Mouse (Mus musculus): Measurements from ENCODE around the gene Safb. TPM values are rescaled to one million over a fixed set of nuclear protein-coding genes. Genes with fewer than 3 reads are reported as not detected.

The Safb gene
- 100 to 1,000 TPM; 148 to 163 TPM for total RNA-seq (2021)

DNA sequence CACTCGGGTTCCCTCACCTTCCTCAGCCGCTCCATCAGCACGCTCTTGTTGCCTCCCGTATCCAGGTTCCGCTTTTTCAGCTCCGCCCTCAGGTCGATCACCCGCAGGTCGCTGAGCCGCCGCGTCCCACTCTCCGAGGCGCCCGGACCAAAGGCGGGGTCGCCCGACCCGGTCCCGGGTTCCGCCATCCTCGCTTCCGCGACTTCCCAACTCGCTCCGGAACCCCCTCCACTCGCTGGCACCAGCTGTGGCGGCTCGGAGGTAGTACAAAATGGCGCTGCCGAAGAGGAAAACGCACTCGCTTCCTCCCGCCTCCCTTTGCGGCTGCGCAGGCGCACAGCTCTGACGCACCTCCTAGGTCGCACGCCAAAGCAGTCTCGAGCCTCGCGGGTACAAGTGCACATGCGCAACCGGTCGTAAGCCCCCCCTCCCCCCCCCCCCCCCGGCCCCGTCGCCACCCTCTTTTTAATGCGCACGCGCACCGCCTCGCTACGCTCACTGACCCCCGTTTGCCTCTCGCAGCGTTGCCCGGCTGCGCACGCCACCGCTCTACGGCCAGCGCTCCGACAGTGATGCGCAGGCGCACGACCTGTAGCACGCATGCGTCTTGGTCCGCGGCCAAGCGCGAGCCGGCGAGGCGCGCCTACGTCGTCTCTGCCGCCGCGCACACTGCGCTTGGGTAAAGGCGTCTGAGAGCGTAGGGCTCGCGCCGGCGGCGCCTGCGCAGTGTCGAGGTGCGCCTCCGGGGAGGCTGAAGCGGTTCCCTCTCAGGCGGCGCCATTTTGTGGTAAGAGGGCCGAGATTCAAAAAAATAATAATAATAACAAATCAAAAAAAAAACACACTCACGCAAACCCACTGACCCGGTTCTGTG lies at the start of gene Safb, which contains the start of gene Safb2:
TSS of gene Safb (plus strand) at position 569 of the 874 bp plus-strand sequence.
TSS of gene Safb2 (minus strand) at position 329 of the 874 bp plus-strand sequence.
- DNase-seq (ENCODE audit: extremely low spot score in 1 of 2, low spot score in 1 of 2) = peak; percentile 98

DNA sequence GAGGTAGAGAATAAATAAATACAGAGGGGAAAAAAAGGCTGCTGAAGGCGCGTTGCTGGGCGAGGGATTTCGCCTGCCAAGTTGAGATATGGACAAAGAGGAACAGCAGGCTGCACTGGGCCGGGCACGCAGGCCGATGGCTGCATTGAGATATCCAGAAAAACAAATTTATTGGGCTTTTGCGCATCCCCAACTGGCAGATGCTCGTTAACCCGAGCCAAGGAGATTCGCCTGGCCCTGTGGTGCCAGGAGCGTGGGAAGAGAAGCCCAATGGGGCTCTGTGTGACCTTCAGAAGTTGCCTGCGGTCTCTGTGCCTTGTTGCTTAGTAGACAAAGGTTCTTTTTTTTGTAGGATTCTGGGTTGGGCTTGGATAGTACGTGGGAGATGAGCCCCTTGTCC lies 48.4 kb upstream of the Safb start:
- DNase-seq (ENCODE audit: extremely low spot score in 1 of 2, low spot score in 1 of 2) = peak in 1 of 2 experiments; percentile 33

DNA sequence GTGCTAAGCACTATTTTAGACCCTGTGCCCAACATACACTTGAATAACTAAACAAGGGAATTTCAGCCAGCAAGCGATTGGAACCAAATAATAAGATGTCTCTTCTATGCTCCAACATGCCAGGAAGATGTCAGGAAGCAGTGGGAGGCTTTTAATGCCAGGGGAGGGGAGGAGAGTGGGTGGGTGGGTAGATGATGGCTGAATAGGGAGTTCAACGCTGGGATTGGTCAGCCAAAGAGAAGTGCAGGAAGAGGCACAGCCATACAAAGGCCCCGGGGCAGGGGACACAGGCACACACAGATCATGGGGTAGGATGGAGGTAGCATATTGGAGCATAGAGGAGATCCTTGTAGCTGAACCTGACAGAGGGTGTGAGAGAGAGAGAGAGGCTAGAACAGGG lies 47.8 kb upstream of the Safb start:
- DNase-seq (ENCODE audit: extremely low spot score in 1 of 2, low spot score in 1 of 2) = no peak

DNA sequence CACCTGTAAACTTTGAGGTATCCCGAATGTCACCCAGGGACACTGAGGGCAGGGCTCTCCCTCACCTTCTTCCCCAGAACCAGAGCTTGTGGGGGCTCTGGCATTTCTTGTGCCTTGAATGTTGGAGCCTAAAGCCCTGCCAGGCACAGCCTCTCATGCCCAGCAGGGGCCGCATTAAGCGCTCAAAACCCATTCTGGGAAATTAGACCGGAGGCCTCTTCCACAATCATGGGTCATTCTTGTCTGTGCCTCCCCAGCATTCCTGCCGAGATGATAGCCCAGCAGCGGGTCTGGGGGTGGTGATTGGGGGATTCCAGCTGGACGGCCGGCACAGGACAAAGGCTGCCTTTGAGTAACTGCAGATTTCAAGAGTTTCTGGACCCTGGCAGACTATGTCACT lies 46.7 kb upstream of the Safb start:
- DNase-seq (ENCODE audit: extremely low spot score in 1 of 2, low spot score in 1 of 2) = peak; percentile 11 to 39

DNA sequence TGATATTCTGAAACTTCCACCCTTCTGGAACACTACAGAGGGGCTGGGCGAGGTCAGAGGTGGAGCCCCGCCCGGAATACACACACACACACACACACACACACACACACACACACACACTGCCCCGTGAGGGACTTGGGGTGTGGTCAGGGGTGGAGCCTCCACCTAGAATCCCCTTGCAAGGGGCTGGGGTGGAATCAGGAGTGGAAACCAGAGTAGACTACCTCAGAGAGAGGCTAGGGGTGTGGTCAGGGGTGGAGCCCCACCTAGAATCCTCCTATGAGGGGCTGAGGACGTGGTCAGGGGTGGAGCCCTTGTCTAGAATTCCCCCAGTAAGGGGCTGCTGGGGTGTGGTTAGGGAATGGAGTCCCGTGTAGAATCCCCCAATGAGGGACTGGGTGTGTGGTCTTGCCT lies 44.1 kb upstream of the Safb start:
- peak in 1 of 2 experiments; percentile 5 for DNase-seq (ENCODE audit: extremely low spot score in 1 of 2, low spot score in 1 of 2)

DNA sequence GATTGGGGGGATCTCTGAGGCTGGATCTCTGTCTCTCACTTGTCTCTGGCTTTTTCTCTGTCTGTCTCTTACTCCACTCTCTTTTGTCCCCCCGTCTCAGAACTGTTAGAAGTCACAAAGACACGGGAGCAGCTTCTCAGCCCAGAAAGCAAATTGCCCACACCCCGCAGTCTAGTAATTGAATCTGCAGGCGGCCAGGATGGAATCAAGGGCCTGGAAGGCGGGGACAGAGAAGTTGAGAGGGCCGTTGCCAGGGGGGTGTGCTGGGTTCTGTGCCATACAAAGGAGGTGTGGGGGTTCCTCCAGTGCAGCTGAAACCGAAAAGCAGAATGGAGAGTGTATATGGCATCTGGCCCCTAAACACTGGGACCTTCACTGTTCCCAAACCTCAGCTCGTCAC lies 41.9 kb upstream of the Safb start:
- peak; percentile 2 to 8 for DNase-seq (ENCODE audit: extremely low spot score in 1 of 2, low spot score in 1 of 2)

DNA sequence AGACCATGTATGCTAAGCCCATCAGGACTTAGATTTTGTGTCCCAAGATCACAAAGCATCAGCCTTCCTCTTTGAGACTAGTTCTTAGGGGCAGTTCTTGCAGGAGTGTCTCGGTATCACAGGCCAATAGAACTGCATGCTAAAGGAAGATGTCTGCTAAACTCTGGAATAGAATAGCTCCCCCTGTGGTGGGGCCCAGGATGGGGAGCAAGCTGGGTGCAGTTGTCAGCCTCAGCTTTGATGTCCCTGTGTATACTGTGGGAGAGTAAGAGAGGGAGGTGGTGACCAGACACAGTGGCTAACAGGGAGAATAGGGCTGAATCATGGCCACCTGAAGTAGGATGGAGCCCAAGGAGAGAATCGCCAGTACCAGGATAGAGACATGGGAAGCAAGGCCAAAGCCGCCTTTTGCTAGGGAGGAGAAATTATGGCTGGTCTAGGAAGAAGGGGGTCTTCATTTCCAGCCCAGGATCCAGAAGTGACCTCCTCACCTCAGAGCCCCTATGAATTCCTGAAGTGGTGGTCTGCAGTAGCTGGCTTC lies 40.9 kb upstream of the Safb start:
- peak; percentile 2 to 5 for DNase-seq (ENCODE audit: extremely low spot score in 1 of 2, low spot score in 1 of 2)

DNA sequence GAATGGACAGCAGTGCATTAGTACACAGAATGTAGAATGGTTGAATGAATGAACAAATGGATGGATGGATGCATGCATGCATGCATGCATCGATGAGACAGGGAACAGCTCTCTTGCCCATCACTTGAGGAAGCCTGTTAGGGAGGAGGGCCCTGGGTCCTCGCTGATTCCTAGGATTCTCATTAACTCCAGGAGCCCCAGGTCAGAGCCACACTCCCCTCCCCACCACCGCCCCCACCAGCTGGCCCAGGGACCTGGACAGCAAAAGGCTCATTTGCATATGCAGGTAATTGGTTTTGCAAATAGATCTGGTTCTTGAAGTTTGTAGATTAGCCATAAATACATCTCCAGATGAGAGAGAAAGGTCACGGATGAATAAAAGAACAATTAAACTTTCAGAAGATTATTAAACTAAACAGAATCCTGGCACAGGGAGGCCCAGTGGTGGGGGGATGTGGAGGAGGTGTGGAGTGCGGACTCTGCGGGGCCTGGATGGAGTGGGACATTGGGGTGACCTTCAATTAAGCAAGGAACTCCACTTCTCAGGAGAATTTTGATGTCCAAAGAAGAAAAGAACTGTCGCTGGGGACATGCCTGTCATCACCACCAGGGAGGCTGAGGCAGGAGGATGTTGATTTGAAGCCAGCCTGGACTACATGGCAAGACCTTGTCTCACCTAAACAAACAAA lies 39.8 kb upstream of the Safb start:
- DNase-seq (ENCODE audit: extremely low spot score in 1 of 2, low spot score in 1 of 2) = no peak

DNA sequence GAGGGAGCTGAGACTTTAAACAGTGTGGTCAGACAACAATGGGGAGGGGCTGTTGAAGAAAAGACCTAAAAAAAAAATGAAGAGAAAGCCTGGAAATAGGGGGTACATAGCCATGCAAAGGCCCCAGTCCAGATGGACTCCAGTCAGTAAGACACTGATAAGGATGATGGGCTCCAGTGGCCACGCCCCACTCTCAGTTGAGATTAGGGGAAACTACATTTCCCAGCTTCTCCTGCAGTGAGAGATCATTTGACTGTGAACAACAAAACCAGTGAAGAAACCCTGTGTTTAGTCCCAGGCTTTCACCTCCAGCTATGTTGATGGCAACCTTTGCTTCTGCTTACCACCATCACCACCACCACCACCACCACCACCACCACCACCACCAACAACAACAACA lies 38.7 kb upstream of the Safb start:
- DNase-seq (ENCODE audit: extremely low spot score in 1 of 2, low spot score in 1 of 2) = no peak

DNA sequence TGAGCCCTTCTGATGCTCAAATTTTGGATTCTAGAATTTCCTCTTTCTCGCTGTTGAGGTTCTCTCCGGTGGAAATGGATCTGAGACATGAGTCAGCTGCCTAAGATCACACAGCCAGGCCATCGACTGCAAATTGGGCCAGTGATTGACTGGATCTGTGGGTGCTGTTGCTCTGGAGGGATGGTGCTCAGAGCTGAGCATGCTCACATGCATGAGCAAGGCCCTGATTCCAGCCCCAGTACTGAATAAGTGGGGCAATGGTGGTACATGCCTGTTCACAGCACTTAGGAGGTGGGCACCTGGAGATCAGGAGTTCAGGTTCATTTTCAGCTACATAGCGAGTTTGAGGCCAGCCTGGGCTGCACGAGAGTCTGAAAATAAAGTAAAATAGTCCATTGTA lies 38.0 kb upstream of the Safb start:
- peak; percentile 2 to 6 for DNase-seq (ENCODE audit: extremely low spot score in 1 of 2, low spot score in 1 of 2)

DNA sequence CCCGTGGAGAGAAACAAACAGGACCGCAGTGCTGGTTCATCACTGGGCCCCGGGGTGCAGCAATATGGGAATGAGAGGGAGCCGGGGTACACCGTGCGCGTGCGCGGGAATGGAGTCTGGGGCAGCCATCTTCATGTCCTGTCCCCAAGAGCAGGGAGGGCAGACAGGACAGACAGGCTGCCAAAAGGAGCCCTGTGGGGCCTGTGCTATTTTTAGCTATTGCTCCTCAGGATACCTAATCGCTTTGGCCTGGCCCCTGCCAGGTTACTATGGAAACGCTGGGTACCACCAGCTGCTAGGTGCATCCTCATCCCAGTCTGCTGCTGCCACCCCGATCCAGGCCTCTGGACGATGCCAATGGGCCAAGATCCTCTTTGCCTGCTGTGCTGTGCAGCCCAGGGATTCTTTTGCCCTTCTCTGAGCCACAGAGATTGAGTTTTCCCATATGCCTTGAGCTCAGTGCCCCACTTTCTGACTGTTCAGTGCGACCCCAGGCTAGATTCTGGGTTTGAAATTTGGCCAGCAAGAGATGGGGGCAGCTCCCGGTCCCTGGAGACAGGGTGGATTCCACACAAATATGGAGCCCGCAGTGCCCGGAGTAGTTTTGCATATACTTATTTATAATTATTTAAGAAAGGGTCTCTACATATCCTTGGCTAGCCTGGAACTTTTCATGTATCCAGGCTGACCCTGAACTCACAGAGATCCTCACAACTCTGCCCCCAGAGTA lies 37.3 kb upstream of the Safb start:
- DNase-seq (ENCODE audit: extremely low spot score in 1 of 2, low spot score in 1 of 2) = peak; percentile 10 to 12

DNA sequence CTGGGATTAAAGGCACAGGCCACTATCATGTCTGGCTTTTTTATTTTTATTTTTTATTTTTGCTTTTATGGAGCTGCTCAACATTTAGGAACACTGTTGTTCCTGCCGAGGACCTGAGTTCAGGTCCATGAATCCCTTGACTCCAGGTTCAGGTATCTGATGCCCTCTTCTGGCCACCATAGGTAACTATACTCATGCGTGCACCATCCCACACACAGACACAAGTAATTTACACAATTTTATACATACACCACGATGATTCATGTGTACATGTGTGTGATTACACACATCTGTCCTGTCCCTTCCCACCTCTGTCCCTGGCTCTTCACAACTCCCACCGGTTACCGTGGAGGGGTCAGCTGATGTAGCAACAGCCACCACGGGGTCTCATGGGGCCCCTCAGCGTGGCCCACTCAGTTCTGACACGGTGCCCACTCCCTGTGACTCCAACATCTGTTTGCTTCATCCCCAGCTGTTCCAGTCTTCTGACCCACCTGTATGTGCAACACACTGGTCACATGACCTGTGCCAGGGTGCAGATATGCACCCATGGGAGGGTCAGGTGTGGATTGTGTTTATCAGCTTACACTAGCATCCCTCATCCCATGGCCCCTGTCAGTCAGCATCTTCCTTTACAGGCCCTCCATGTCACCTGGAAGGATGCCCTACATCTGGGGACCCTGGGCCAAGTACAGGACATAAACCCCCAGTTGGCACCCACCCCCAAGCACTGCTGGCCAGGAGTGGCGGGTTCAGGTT lies 36.6 kb upstream of the Safb start:
- peak; percentile 3 to 4 for DNase-seq (ENCODE audit: extremely low spot score in 1 of 2, low spot score in 1 of 2)

DNA sequence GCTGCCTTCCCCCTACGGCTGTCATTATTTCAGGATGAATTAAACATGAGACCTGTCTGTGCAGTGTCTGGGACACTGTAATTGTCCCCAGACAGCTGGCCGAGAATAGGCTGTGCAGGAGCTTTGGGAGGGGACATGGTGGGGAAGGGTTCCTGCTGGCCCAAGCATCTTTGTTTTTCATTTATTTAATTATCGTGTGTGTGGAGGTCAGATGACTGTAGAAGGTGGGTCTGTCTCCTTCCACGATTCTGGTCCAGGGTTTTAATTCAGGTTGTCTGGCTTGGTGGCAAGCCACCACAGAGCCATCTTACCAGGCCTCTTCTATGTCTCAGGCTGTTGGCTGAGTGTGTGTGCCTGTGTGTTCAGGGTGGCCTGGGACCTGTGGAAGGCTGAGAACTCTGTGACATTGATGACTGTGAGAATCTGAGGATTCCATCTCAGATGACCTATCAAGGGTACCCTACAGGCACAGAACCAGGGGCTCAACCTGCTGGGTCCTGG lies 36.0 kb upstream of the Safb start:
- no peak for DNase-seq (ENCODE audit: extremely low spot score in 1 of 2, low spot score in 1 of 2)

DNA sequence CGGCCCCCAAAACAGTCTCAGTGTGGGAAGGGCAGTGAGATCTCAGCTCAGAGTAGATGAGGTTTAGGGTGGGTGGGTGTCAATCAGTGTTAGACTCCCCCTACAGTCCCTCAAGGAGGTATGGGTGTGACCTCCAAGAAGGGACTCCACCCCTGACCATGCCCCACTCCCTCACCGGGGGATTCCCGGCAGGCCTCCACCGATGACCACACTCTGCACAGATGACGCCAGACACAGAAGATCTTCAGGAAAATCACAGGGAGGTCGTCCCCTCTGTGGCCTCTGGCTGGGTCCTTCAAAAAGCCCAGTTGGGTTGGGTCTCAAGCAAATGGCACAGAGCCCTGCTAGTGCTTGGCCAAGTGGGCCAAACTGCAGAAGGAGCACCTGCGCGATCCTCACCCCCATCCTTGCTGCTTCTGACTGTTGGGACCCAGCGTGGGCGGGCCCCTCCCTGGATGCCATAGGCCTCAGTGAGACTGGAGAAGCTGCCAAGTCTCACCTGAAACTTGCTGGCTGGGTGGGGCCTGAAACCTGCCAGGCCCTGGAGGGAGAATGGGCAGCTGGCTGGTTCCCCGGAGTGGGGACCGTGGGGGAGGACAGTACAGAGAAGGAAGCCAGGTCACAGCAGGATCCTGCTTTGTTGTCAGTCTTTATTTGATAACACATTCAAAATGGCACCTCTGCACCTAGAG lies 33.7 kb upstream of the Safb start:
- peak in 1 of 2 experiments; percentile 4 for DNase-seq (ENCODE audit: extremely low spot score in 1 of 2, low spot score in 1 of 2)

DNA sequence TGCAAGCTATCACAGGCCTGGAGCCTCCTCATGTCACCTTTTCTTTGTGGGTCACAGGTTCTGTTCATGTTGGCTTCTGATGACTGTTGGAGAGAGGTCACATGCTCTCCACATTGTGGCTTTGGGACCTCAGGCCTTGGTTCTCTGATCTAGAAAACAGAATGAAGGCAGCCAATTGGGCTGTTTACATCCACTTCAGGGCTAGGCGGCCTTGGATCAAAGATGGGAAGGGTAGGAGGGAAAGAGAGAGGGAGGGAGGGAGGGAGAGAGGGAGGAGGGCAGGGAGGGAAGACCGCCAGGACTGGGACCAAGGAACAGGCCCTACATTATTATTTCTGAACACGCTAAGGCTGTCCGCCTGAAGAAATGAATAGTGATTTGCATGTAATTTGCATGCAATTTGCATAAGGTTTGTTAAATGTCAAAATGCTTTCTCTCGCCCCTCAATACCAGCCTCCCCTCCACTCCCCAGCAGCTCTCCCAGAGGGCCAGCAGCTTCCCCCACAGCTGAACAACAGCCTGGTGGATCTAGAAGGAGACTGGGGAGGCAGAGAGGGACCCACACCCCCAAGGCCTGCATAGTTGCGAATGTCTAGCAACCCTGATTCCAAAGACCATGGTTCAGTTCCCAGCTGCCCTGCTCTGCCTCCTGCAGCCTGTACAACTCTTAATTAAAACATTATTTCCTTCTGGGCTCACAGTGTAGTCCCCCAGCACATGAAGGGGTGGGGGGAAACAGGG lies 32.6 kb upstream of the Safb start:
- peak in 1 of 2 experiments; percentile 18 for DNase-seq (ENCODE audit: extremely low spot score in 1 of 2, low spot score in 1 of 2)

DNA sequence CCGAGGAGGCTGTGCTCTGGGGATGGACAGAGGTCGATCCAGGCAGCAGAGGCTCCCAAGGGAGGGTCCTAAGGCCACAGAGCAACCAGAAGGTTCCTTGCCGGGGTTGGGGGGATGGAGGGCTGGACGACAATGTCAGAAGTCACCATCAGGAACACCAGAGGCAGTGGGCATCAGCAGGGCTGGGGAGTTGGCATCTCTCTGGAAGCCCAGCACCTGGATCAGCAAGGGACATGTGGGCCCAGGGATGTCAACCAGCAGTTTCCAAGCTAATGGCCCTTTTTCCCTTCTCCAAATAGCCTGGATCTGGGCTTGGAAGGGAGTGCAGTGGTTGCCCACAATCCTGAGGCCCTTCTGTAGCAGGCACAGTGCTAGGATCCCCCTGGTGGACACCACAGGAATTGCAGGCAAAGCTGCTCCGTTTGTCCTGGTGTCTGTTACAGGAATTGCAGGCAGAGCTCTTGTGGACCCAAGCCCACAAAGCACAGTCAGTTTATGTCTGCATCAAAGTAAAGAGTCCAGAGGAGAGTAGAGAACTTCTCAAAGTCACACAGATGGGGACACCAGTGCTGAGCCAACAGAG lies 31.8 kb upstream of the Safb start:
- peak; percentile 83 to 85 for DNase-seq (ENCODE audit: extremely low spot score in 1 of 2, low spot score in 1 of 2)

DNA sequence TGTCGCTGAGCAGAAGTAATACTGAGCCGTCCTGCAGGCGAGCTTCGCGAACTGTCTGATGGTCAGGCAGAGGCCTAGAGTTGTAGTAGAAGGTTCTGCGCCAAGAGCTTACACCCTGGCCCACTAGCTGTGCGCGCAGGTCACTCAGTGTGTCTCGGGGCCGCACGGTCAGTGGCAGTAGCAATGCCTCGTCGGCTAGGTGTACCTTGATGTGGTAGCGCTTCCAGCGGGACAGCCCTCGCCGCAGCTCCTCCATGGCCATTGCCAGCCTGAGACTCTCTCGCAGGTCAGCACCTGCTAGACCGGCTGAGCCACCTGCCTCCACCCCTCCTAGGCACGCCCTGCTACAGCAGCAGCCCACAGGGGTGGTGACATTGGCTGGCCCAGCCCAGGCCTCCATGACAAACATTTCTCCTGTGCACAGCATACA lies 30.5 kb upstream of the Safb start, which contains the start of gene Gm20219:
TSS of gene Gm20219 (minus strand) at position 266 of the 430 bp plus-strand sequence.
- DNase-seq (ENCODE audit: extremely low spot score in 1 of 2, low spot score in 1 of 2) = no peak

DNA sequence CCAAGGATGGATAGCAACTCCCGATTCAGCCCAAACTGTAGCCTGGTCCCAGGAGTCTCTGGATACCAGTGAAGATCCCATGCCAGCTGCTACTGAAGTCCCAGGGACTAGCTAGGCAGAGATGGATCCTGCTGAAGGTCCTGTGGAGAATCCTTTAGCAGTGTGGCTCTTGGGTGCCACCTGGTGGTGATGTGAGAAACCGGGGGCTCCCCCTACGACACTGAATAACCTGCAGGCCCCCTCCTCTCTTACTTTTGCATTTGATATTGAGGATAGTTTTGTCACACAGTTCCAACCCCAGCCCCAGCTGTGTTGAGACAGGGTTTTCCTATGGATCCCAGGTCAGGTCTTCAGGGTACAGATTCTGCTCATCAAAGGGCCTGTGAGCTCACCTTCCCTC lies 26.2 kb upstream of the Safb start:
- DNase-seq (ENCODE audit: extremely low spot score in 1 of 2, low spot score in 1 of 2) = peak; percentile 56 to 80
